Mouse (Mus musculus): ENCODE measurements around the gene Ccdc34. TPM values are rescaled to one million over a fixed set of nuclear protein-coding genes. Genes with fewer than 3 reads are reported as not detected.

Gene Ccdc34
- total and polyA plus RNA-seq, 3 experiments, result 17.2 to 44.6 (median 22.4) TPM

GRCm38 (mm10) chr2:110077655-110078054 is 60.0 kb downstream of the Ccdc34 start:
- no peak for DNase-seq (ENCODE audit: extremely low read depth)
- H3K4me3 ChIP-seq (replicated peaks in 1 of 3; ENCODE audit: low read depth in 2 of 3, low read length in 2 of 3, poor library complexity in 1 of 3), result no peak overlapping the region
- H3K27ac ChIP-seq (ENCODE audit: insufficient read depth, low read depth), result no peak overlapping the region
- H3K4me1 ChIP-seq (ENCODE audit: control insufficient read depth in 1 of 2, insufficient read depth in 2 of 2), result peaks cover 4 to 8% of the 10 kb centered on the region in 2 experiments
- in situ Hi-C loops (cut with MboI; ENCODE audit: low pct_ligation_motif_present, low pct_unique_long_range_greater_than_20kb, low sequenced_read_pairs), result no loop called here
- H3K9me3 ChIP-seq (replicated peaks; ENCODE audit: low read length), result no peaks in the 10 kb centered on the region
- dilution Hi-C loops (cut with MboI; ENCODE audit: extremely low pct_ligation_motif_present, extremely low pct_unique_long_range_greater_than_20kb, low sequenced_read_pairs), result no loop called here
- no peak overlapping the region for H3K4me2 ChIP-seq (ENCODE audit: insufficient read depth, low read depth, poor library complexity, severe bottlenecking)
- TF ChIP-seq ZKSCAN1 (IDR thresholded peaks at IDR 0.05; ENCODE audit: borderline replicate concordance, low read depth, low read length) (no peak), USF1 (IDR thresholded peaks at IDR 0.05; ENCODE audit: low read depth, low read length) (no peak), JUND (conservative IDR thresholded peaks at IDR 0.05; ENCODE audit: low read depth, low read length) (no peak), PAX5 (IDR thresholded peaks at IDR 0.05; ENCODE audit: low read length) (no peak), NELFE (IDR thresholded peaks at IDR 0.05; ENCODE audit: low read depth, low read length) (no peak), ELF1 (IDR thresholded peaks at IDR 0.05; ENCODE audit: low read depth, low read length) (no peak), IRF4 (IDR thresholded peaks at IDR 0.05; ENCODE audit: low read depth, low read length) (no peak), USF2 (conservative IDR thresholded peaks at IDR 0.05; ENCODE audit: low read depth, low read length) (no peak), ETS1 (conservative IDR thresholded peaks at IDR 0.05; ENCODE audit: low read depth, low read length) (no peak), MEF2A (IDR thresholded peaks at IDR 0.05; ENCODE audit: borderline replicate concordance, low read depth, low read length) (no peak), CTCF (conservative IDR thresholded peaks at IDR 0.05 in 1 of 2, IDR thresholded peaks at IDR 0.05 in 1 of 2; ENCODE audit: low read depth in 2 of 2, low read length in 2 of 2) (no peak), MYC (IDR thresholded peaks at IDR 0.05; ENCODE audit: low read depth, low read length) (no peak)
- no peaks in the 10 kb centered on the region for H3K36me3 ChIP-seq (replicated peaks in 1 of 2; ENCODE audit: control insufficient read depth in 1 of 2, insufficient read depth in 1 of 2, low read length in 1 of 2)
- no peaks in the 10 kb centered on the region for H3K79me2 ChIP-seq (replicated peaks; ENCODE audit: control insufficient read depth, extremely low read depth, insufficient read depth, poor library complexity, severe bottlenecking)
- H3K27me3 ChIP-seq (replicated peaks), result no peaks in the 10 kb centered on the region
- H3K9ac ChIP-seq (ENCODE audit: insufficient read depth, low read depth), result no peak overlapping the region

- Histone ChIP-seq H3K36me3 (replicated peaks in 1 of 2; ENCODE audit: control insufficient read depth in 1 of 2, insufficient read depth in 1 of 2, low read length in 1 of 2) (no peaks in the 10 kb centered on the region), H3K4me2 (ENCODE audit: insufficient read depth, low read depth, poor library complexity, severe bottlenecking) (peak overlapping the region; percentile 50; the same call in 1 of the 2 replicates), H3K27ac (ENCODE audit: insufficient read depth, low read depth) (no peak overlapping the region), H3K9ac (ENCODE audit: insufficient read depth, low read depth) (no peak overlapping the region), H3K9me3 (replicated peaks; ENCODE audit: low read length) (no peaks in the 10 kb centered on the region), H3K4me1 (ENCODE audit: control insufficient read depth in 1 of 2, insufficient read depth in 2 of 2) (peaks cover 3 to 8% of the 10 kb centered on the region in 2 experiments), H3K27me3 (replicated peaks) (peaks cover 2% of the 10 kb centered on the region), H3K4me3 (replicated peaks in 1 of 3; ENCODE audit: low read depth in 2 of 3, low read length in 2 of 3, poor library complexity in 1 of 3) (peak overlapping the region in 1 of 3 experiments; percentile 28), H3K79me2 (replicated peaks; ENCODE audit: control insufficient read depth, extremely low read depth, insufficient read depth, poor library complexity, severe bottlenecking) (no peaks in the 10 kb centered on the region)
- dilution Hi-C loops (cut with MboI; ENCODE audit: extremely low pct_ligation_motif_present, extremely low pct_unique_long_range_greater_than_20kb, low sequenced_read_pairs) (no loop called here), in situ Hi-C loops (cut with MboI; ENCODE audit: low pct_ligation_motif_present, low pct_unique_long_range_greater_than_20kb, low sequenced_read_pairs) (no loop called here)
- TF ChIP-seq CTCF (conservative IDR thresholded peaks at IDR 0.05 in 1 of 2, IDR thresholded peaks at IDR 0.05 in 1 of 2; ENCODE audit: low read depth in 2 of 2, low read length in 2 of 2) (no peak), IRF4 (IDR thresholded peaks at IDR 0.05; ENCODE audit: low read depth, low read length) (no peak), NRF1 (IDR thresholded peaks at IDR 0.05; ENCODE audit: low read depth, low read length) (no peak), GABPA (IDR thresholded peaks at IDR 0.05; ENCODE audit: insufficient replicate concordance, low read depth, low read length) (no peak), ZNF384 (IDR thresholded peaks at IDR 0.05; ENCODE audit: low read depth, low read length) (no peak), BHLHE40 (IDR thresholded peaks at IDR 0.05; ENCODE audit: low read depth, low read length) (peak; percentile 68), MEF2A (IDR thresholded peaks at IDR 0.05; ENCODE audit: borderline replicate concordance, low read depth, low read length) (no peak)
- DNase-seq (ENCODE audit: extremely low read depth), result peak; percentile 49
Observed at GRCm38 (mm10) chr2:110080532-110080931, 62.9 kb downstream of the Ccdc34 start.
